Mouse (Mus musculus) neural tube, embryonic 12.5 days (tissue): ENCODE results near the gene Ispd. TPM values are rescaled to one million over a fixed set of nuclear protein-coding genes. Genes with fewer than 3 reads are reported as not detected.

ENCODE experiments used
- ATAC-seq: fragments of 200-750 bp; cut with Nextera tagmentation; 2 replicates; pipeline ENCODE4 v1.8.0; 2017; ENCODE audit warnings: low read depth, mild to moderate bottlenecking, moderate TSS enrichment, moderate library complexity; ENCODE audit not compliant: low FRiP score
- H3K27ac ChIP-seq: fragments of 300-500 bp; sonication (generic); 2 replicates; pipeline ENCODE4 v1.5.1; 2016
- H3K27me3 ChIP-seq: fragments of 300-500 bp; sonication (generic); replicated peaks from 2 replicates; pipeline ENCODE4 v1.6.1; 2016; ENCODE audit warnings: mild to moderate bottlenecking
- H3K36me3 ChIP-seq: fragments of 300-500 bp; sonication (generic); 2 replicates; pipeline ENCODE4 v1.6.1; 2016; ENCODE audit warnings: mild to moderate bottlenecking
- H3K4me1 ChIP-seq: fragments of 300-500 bp; sonication (generic); 2 replicates; pipeline ENCODE4 v1.6.1; 2016
- H3K4me2 ChIP-seq: fragments of 300-500 bp; sonication (generic); replicated peaks from 2 replicates; pipeline ENCODE4 v1.6.1; 2016; ENCODE audit warnings: mild to moderate bottlenecking
- H3K4me3 ChIP-seq: fragments of 300-500 bp; sonication (generic); 2 replicates; pipeline ENCODE4 v1.5.1; 2016
- H3K9ac ChIP-seq: fragments of 300-500 bp; sonication (generic); 2 replicates; pipeline ENCODE4 v1.6.1; 2016; ENCODE audit warnings: mild to moderate bottlenecking
- H3K9me3 ChIP-seq: fragments of 300-500 bp; sonication (generic); 2 replicates; pipeline ENCODE4 v1.6.1; 2016; ENCODE audit warnings: mild to moderate bottlenecking
- WGBS: fragments of 180-500 bp; shearing (Covaris S2); methylation state at CpG from one replicate; pipeline ENCODE4 v1.1.7; 2016; 5-methylcytosine and 5-hydroxymethylcytosine counted together
- polyA plus RNA-seq: library from polyadenylated mRNA; unstranded; fragments of >200 nt; fragmentation: Nextera tagmentation; extraction: Ambion mirVana; gene quantifications from 2 replicates; pipeline ENCODE4 v1.2.1, GENCODE M21; 2016

Ispd gene
- polyA plus RNA-seq, 1 experiment from 2014 or later, result 13.1 TPM

DNA sequence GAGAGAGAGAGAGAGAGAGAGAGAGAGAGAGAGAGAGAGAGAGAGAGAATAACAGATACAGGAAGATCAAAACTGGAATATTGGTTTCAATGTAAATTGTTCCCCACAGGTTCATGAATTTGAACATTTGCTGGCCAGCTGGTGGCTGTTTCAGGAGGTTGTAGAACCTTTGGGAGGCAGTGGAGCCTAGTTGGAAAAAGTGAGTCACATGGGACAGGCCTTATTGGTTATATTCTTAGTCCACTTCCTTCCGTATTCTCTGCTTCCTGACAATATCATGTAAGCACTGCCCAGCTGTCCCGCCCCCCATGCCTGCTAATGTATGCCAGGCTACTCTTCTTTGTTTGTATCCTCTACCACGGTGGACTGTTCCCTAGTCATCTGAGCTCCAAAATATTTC lies 344.0 kb downstream of the Ispd start:
- no peaks in the 10 kb centered on the region for H3K27me3 ChIP-seq
- H3K9me3 ChIP-seq, result no peaks in the 10 kb centered on the region
- H3K27ac ChIP-seq, result no peak overlapping the region
- H3K4me3 ChIP-seq, result no peak overlapping the region
- WGBS, result 84% methylated on average over 3 of the region's 3 CpGs
- H3K36me3 ChIP-seq, result no peaks in the 10 kb centered on the region
- ATAC-seq, result no peak
- no peak overlapping the region for H3K9ac ChIP-seq
- no peaks in the 10 kb centered on the region for H3K4me1 ChIP-seq
- no peak overlapping the region for H3K4me2 ChIP-seq

- no peak overlapping the region for H3K4me3 ChIP-seq
- H3K4me2 ChIP-seq, result no peak overlapping the region
- H3K36me3 ChIP-seq, result no peaks in the 10 kb centered on the region
- no peaks in the 10 kb centered on the region for H3K27me3 ChIP-seq
- H3K4me1 ChIP-seq, result no peaks in the 10 kb centered on the region
- no peak overlapping the region for H3K27ac ChIP-seq
- WGBS, result 76% methylated on average over 1 of the region's 1 CpGs
- no peak overlapping the region for H3K9ac ChIP-seq
- ATAC-seq, result no peak
- H3K9me3 ChIP-seq, result no peaks in the 10 kb centered on the region
These were observed 344.8 kb downstream of the Ispd start for GRCm38 (mm10) chr12:36726026-36726425.

GRCm38 (mm10) chr12:36733673-36734371 lies 352.6 kb downstream of the Ispd start:
- Histone ChIP-seq H3K27me3 (no peaks in the 10 kb centered on the region), H3K4me1 (no peaks in the 10 kb centered on the region), H3K4me3 (no peak overlapping the region), H3K36me3 (no peaks in the 10 kb centered on the region), H3K9ac (no peak overlapping the region), H3K4me2 (no peak overlapping the region), H3K9me3 (no peaks in the 10 kb centered on the region), H3K27ac (no peak overlapping the region)
- ATAC-seq, result no peak
- 92% methylated on average over 4 of the region's 4 CpGs for WGBS

Other genes with a start within 250 kb of the Ispd start
- 30.2 and 32.2 TPM in 2 replicates for gene Ankmy2, start 224.3 kb upstream of the Ispd start, polyA plus RNA-seq
- gene Bzw2, start 223.4 kb upstream of the Ispd start, polyA plus RNA-seq, result 313 and 315 TPM in 2 replicates
- gene Lrrc72, start 128.1 kb upstream of the Ispd start, polyA plus RNA-seq, result not detected in 2 replicates
- 3.2 and 4.3 TPM in 2 replicates for gene Sostdc1, start 67.3 kb upstream of the Ispd start, polyA plus RNA-seq
- 1.3 and 1.4 TPM in 2 replicates for gene D630036H23Rik, start 731 bp downstream of the Ispd start, polyA plus RNA-seq